Mouse (Mus musculus) neutrophil, adult 5-6 weeks (primary cell): Measurements from ENCODE around the gene 6030452D12Rik. TPM values are rescaled to one million over a fixed set of nuclear protein-coding genes. Genes with fewer than 3 reads are reported as not detected.

ENCODE experiments used
- ATAC-seq: fragments of 151-379, 151-347 bp; 2 replicates; pipeline ENCODE4 v1.8.0; 2017; ENCODE audit warnings: mild to moderate bottlenecking, moderate TSS enrichment; ENCODE audit not compliant: insufficient number of reproducible peaks, poor library complexity, low FRiP score, severe bottlenecking; ENCODE audit errors: extremely low read depth
- total RNA-seq: library from RNA; stranded (forward); fragments of 200-1000 nt; gene quantifications from 2 replicates; pipeline ENCODE4 v1.2.3, GENCODE M21; 2017

The 6030452D12Rik gene
- total RNA-seq, 1 experiment from 2014 or later = not detected

DNA sequence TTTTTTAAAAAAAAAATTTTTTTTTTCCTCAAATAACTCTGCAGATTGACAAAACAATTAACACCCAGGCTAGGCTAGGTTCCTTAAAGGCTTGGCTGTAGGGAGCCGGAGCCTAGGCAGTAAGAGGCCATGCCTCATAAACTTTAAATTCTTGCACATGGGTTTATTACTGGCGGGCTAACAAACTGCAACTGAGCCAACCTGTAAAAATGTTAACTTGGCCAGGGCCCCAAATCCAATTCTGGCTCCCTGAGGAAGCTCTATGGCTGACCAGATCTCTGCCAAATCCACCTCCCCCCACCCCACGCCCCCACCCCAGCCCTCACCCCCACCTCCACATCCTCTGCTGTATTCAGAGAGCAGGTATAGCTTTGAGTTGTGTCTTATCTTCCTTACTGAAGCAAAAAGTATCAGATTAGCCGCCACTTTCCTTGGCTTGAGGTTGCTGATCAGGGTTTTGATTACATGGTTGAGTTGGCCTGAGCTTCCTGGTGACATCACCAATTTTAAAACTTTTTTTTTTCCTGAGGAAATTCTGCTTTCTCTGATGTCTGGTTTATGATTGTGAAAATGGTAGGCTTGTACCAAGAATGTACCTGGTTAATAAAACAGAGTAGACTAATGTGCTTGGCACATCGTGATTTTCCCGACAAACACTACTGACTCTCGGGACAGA lies 12.3 kb downstream of the 6030452D12Rik start:
- no peak for ATAC-seq

DNA sequence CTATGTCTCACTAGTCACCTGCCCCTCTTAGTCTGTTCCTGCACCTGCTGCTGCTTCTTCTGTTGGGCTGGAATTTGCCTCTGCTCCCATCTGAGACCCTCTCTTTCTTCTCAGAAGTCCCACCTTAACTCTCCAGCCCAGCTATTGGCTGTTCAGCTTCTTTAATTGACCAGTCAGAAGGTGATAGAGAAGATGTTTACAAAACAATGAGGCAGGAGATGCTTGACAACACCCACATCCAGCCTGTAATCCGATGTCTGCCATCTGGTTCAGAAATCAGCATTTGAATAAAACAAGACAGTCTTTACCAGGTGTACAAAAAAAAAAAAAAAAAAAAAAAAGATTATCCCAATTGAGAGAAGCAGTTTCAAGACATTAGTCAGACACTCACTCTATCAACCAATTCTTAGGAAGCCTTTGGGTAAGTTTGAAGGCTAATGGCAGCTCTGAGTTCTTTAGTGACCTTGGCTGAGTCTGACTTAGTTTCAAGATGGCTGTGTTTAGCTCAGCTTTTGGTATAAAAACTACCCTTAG lies 15.7 kb downstream of the 6030452D12Rik start:
- no peak for ATAC-seq

DNA sequence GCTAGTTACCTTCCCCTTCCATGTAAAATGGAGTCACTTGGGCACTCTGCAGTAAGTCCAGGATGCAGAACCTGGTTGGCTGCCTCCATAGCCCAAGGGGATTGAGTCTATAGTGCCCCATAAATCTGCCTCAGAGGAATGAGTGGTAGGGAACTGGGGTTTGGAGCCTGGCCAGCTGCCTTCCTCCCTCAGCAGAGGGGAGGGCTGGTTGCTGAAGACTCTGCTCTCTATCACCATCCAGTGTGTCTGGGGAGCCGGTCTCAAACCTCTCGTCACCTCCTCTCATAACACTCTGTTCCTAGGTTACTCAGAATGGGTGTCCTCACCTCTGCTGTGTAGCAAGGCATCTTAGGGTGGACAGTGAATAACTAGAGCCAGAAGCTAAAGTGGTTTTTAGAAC lies 16.3 kb downstream of the 6030452D12Rik start:
- ATAC-seq = no peak

DNA sequence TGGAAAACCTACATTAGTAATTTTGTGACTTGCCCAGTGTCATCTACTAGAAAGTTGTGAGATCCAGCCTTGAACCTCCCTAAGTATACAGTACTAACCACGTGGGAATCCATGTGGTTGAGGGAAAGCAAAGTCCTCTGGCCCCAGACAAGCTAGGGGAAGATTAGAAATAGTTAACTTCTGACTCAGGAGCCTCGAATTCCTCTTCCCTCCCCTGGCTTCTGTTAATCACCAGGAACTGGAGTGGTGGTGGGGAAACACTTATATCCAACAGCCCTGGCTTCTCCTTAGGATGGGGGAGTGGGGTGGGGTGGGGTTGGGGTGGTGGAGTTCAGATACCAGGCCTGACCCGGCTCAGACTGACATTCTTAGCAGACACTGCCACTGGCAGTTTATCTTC lies 18.4 kb downstream of the 6030452D12Rik start:
- ATAC-seq = no peak

DNA sequence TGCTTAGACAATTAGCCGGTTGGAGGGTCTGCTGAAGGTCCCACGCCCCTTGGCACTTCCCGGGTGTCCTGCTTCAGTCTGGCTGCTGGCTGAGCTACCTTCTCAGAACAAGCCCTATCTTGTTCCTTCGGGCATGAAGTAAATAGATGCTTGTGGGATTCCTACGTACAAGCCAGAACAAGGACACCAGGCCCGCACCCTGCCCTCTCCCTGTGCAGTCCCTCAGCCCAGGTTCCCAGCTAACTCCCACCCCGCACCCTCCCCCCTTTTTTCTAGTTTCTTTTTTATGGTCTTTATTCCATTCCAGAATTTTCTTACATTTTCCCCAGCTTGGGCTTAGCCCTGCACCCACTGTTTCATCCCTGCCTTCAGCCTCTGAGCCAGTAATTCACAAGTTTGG lies 20.3 kb downstream of the 6030452D12Rik start:
- ATAC-seq = no peak

DNA sequence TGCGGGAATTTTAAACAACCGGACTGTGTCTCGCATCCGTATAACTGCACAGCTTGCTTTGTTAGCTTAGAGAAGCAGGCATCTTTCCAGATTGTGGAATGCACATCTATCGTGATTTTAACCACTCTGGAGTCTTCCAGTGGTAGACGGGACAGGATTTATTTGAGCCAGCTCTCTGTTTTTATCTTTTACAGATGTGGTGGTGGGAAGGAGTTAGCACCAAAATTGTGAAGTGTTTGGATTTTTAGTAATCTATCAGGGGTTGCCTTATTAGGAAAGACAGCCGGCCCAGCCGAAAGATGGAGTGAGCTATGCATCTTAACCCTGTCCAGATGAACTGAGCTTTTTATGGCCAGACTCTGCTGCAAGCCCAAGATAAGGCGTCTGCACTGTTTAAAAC lies 21.5 kb downstream of the 6030452D12Rik start:
- ATAC-seq = no peak

DNA sequence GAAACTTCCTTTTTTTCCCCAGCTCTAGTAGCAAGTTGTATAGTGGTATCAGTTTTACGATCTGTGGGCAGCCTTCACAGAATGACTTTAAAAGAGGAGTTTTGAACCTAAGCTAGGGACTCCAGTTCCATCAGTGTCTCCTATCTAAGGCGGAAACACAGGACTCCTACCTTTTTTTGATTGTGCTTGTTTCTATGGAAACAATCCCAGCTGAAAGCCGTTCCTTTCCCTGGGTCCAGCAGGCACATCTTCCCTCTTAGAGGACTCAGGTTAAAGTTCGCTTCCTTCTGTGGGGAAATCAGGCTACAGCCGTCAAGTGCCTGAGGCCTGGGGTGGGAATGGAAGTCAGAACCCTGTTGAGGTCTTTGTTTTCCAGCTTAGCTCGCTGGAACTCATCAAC lies 26.4 kb downstream of the 6030452D12Rik start:
- no peak for ATAC-seq

DNA sequence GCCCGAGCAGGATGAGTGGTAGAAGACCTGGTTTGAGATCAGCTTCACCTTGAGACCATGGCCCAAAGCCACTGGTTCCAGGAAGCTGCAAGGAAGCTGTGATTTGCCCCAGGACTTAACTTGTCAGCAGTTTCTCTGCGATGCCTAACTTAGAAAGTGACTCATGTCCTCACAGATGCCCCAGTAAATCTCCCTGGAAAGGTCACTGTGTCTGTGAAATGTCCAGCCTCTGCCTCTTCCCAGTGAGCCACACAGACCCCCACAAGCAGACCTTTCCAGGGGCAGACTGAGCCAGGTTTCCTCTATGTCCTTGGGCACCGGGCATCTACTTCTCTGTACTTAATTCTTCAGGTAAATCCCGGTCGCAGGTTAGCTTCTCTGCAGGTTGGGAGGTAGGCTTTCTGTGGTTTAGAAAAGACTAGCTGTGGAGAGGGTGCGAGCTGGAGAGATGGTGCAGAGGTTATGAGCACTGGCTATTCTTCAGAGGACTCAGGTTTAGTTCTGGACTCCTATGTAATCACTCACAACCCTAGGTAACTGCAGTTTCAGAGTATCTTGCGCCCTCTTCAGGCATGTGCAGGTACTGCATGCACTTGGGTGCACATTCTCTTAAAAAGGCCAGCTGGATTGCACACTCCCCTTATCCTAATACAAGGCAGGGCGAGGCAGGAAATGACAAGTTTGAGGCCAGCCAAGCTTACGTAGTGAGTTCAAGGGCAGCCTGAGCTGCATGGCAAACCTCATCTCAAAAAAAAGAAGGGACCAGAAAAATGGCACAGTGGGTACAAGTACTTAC lies 27.1 kb downstream of the 6030452D12Rik start:
- no peak for ATAC-seq

DNA sequence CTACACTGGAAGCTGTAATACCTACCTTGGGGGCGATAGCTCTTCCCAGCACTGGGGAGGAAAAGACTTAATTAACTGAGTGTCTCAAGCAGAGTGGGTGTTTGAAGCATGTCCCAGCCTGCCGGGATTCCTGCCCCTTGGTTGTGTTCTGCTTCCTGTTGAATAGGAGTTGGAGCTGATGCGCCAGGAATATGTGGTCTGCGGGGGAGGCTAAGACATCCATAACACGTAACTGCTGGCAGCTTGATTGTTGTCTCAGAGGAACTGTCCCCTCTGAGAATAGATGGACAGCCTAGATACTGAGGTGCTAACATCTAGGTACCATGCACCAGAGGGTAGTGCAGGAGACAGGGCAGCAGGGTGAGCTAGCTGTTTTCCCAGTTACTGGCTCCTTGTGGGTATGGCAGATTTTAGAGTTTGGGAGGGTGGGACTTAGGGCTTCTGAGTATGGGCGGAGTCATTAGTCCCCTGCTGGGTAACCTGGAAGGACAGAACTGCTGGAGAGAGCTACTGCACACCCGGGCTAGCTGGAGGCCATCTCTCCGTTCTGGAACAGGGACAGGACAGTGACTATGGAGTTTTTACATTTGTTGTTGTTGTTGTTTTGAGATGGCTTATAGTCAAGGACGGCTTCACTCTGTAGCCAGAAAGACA lies 28.4 kb downstream of the 6030452D12Rik start:
- no peak for ATAC-seq

DNA sequence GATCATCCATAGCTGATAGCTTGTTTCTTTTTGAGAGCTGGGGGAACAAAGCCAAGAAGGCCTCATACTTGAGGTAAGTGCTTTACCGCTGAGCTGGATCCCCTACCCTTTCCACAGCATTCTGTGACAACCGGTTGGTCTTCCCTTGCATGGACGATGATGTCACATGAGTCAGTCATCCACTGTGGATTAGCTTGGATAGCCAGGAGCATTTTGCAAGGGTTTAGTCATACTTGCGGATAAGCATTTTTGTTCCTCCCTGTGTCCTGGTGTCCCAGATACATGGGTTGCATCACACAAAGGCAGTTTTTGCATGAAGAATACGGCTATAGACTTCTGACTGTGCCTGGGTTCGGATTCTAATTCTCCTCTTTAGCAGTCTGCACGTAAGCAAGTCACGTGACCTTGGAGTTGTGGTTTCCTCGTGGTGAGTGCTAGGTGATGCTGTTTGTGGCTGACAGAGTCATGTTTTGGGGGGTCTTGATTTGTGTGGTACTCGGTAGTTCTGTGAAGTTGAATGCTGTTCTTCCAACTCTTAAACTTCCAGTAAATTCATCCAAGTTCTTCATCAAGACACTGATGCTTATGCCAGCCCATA lies 29.7 kb downstream of the 6030452D12Rik start:
- no peak for ATAC-seq

DNA sequence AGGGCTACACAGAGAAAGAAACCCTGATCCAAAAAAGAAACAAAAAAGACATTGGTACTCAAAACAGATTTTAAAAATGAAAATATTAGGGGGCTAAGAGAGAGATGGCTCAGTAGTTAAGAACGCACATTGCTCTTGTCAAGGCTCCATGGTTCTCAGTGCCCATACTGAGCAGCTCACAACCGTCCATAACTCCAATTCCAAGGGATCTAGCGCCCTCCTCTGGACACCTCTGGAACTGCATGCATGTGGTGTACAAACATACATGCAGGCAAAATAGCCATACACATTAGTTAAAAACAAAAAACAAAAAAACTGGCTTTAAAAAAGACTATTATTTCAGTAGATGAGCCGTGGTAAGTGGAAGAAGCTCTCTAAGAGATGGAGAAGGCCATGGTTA lies 30.2 kb downstream of the 6030452D12Rik start:
- ATAC-seq = no peak

DNA sequence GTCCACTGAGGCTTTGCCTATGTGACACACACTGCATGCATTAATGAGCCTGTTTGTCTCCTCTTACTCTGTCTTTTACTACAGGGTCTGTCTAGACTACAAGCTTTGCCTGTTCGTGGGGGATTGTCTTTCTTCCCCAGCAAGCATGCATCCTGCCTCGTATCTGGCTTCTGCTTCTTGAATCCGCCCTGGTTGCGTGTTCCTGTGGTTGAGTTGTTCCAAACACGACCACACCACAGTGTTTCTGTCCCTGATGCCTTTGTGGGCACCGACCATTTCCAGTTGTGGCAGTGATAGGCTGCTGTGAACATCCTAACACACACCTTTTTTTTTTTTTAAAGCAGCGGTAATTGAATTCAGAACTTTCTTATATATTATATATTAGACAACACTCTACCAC lies 33.4 kb downstream of the 6030452D12Rik start:
- no peak for ATAC-seq

DNA sequence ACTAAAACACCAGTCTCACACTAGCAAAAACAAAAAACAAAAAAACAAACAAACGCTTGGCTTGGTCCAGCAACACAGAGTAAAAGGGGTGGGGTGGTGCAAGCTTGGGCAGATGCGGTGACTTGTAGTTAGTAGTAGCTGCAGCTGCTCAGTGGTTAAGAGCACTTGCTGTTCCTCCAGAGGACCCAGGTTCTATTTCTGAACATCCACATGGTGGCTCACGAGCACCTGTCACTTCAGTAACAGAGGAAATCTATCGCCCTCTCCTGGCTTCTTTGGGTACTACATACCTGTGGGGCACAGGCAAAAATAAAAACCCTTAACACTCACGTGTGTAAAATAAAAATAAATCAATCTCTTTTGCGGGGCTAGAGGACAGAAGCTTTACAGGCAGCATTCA lies 34.1 kb downstream of the 6030452D12Rik start:
- 0 out of 2 replicates have a peak, but pooled peaks have one; percentile 27 for ATAC-seq

DNA sequence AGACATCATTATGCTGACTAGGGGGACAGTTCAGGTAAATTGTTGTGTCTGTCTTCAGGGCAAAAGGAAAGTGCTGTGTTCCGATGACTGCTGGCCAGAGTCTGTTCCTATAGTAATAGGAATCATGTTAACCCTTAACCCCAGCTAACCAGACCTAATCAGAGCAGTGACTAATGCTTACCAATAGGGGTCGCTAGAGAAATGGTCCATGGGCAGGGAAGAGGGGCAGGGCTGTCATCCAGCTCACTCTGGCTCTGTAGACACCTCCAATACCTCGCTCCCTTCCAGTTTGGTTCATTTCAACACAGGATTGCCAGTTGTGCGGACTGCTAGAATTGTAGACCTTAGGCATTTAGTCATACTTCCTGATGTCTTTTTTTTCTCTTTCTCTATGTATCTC lies 35.1 kb downstream of the 6030452D12Rik start:
- no peak for ATAC-seq

DNA sequence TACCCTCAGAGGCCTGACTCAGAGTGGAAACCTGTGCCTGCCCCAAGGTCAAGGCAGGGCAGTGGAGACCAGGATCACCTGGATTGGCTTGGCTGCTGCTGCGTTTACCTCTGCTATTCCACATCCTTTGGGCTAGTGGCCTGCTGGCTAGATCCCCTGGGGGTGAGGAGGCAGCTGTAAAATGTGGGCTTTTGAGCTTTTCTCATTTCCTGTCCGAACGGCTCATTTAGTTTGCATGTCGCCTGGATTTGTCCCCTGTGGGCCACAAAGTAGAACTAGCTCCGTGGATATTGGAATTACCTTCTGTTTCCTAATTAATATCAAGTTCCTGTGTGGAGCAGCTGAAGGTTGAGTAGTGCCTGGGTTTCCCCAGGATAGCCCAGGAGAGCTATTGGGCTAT lies 38.9 kb downstream of the 6030452D12Rik start:
- no peak for ATAC-seq

DNA sequence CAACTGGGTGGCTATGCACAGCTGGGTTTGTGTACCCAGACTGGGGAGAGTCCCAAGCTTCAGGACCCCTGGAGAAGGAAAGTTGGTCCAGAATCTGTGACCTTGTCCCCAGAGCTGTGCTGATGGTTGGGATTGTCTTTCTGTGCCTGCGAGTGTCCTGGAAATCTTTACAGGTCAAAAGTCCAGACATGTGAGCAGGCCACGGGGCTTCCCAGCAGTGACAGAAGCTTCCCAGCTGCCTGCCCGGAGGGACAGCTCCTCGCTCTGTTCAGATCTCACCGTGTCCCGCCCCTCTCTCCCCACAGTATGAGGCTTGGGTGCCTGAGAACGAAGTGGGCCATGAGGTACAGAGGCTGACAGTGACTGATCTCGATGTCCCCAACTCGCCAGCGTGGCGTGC lies 40.7 kb downstream of the 6030452D12Rik start:
- ATAC-seq = no peak

DNA sequence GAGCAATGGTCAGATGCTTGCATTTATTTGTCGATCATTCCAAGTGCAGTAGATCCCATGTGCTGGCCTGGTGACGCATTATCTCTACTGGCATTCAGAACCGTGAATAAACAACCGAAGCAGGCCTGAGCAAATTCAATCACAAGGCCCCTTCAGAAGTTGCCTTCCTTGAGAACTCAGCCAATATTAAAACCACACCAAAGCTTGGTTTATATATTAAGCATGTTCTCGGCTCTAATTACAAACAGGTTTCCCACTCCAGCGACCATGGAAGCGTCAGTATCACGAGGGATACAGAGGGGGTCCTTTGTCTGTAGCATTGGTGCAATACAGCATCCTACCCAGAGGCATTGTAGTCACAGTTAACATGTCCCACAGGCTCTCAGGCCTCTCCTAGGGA lies 42.7 kb downstream of the 6030452D12Rik start:
- ATAC-seq = no peak

DNA sequence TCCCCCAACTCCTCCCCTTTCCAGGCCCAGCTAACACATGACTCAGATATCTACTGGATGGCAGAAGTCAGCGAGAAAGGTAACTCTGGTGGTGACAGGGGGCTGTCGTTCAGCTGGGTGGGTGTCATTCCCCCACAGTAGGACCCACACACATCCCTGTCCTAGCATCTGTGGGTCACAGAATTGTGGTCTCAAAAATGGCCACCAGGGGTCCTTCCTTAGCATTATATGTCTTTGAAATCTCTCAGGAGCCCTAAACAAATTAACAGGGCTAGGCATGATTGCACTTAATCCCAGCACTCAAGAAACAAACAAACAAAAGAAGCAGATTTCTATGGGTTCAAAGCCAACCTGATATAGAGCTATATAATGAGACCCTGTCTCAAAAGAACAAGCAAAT lies 44.8 kb downstream of the 6030452D12Rik start:
- no peak for ATAC-seq

DNA sequence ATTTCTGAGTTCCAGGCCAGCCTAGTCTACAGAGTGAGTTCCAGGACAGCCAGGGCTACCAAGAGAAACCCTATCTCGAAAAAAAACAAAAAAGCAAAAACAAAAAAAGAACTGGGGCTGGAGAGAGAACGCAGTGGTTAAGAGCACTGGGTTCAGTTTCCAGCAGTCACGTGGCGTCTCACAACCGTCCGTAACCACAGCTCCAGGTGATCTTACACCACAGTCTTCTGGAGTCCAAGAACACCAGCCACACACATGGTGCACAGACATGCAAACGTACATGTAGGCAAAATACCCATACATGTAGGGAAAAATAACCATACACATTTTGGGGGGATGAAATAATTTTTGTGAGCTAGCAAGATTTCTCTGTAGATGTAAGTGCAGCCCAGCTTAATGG lies 46.4 kb downstream of the 6030452D12Rik start:
- ATAC-seq = no peak
